Mouse (Mus musculus) limb, embryonic 11.5 days (tissue): Measurements from ENCODE around the gene Ptpn6. TPM values are rescaled to one million over a fixed set of nuclear protein-coding genes. Genes with fewer than 3 reads are reported as not detected.

Experiments used
- ATAC-seq: fragments of 200-750 bp; cut with Nextera tagmentation; 2 replicates; pipeline ENCODE4 v1.8.0; 2017; ENCODE audit warnings: low read depth; ENCODE audit not compliant: insufficient number of reproducible peaks, low FRiP score, low TSS enrichment
- DNase-seq: peaks from one replicate; pipeline ENCODE4 v3.0.0-alpha.2; 2015; ENCODE audit warnings: low spot score
- H3K27ac ChIP-seq: fragments of 300-500 bp; sonication (generic); replicated peaks from 2 replicates; pipeline ENCODE4 v1.5.1; 2014; ENCODE audit warnings: low read depth, mild to moderate bottlenecking, low read length
- H3K27me3 ChIP-seq: fragments of 300-500 bp; sonication (generic); 2 replicates; pipeline ENCODE4 v1.6.1; 2014; ENCODE audit warnings: mild to moderate bottlenecking, low read length, mixed read lengths; ENCODE audit not compliant: control insufficient read depth, insufficient read depth
- H3K36me3 ChIP-seq: fragments of 300-500 bp; sonication (generic); 2 replicates; pipeline ENCODE4 v1.6.1; 2014; ENCODE audit warnings: mild to moderate bottlenecking, low read length, moderate library complexity, mixed read lengths; ENCODE audit not compliant: control insufficient read depth, insufficient read depth
- H3K4me1 ChIP-seq: fragments of 300-500 bp; sonication (generic); 2 replicates; pipeline ENCODE4 v1.6.1; 2014; ENCODE audit warnings: low read length, mixed read lengths; ENCODE audit not compliant: control insufficient read depth, insufficient read depth
- H3K4me2 ChIP-seq: fragments of 300-500 bp; sonication (generic); 2 replicates; pipeline ENCODE4 v1.6.1; 2014; ENCODE audit warnings: low read depth, mild to moderate bottlenecking, moderate library complexity; ENCODE audit not compliant: severe bottlenecking
- H3K4me3 ChIP-seq: fragments of 300-500 bp; sonication (generic); 2 replicates; pipeline ENCODE4 v1.5.1; 2014; ENCODE audit warnings: low read depth, low read length
- H3K9ac ChIP-seq: fragments of 300-500 bp; sonication (generic); 2 replicates; pipeline ENCODE4 v1.6.1; 2014; ENCODE audit warnings: mild to moderate bottlenecking, low read length
- H3K9me3 ChIP-seq: fragments of 300-500 bp; sonication (generic); 2 replicates; pipeline ENCODE4 v1.6.1; 2016; ENCODE audit warnings: low read length; ENCODE audit not compliant: control insufficient read depth
- WGBS: fragments of 180-500 bp; shearing (Covaris S2); extraction: QIAGEN DNeasy Blood & Tissue Kit; methylation state at CpG from one replicate; pipeline ENCODE4 v1.1.7; 2014; 5-methylcytosine and 5-hydroxymethylcytosine counted together
- polyA plus RNA-seq: library from polyadenylated mRNA; unstranded; fragments of >200 nt; fragmentation: Nextera tagmentation; extraction: Ambion mirVana; gene quantifications from 2 replicates; pipeline ENCODE4 v1.2.1, GENCODE M21; 2014

The Ptpn6 gene
- polyA plus RNA-seq, 1 experiment from 2014 or later: 7.8 TPM

DNA sequence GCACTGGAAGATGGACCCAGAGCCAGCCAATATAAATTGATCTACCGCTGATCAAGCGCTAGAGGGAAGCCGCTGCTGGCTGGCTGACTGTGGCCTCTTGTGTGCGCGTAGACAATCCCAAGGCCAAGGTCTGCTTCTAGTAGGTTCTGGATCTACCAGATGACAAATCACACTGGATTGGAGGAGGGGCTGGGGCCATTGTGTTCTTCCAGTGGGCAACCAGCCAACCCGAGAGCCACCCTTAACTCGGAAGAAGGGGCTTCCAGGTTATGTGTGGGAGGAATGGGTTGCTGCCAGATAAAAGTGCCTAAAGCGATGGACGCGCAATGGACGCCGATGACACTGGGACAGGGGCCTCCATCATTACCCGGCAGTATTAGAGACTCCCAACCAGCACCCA lies 20.5 kb downstream of the Ptpn6 start:
- Histone ChIP-seq H3K27ac (no peak overlapping the region), H3K4me1 (peaks cover 3% of the 10 kb centered on the region; the same call in 1 of the 2 replicates), H3K36me3 (peaks cover 23% of the 10 kb centered on the region), H3K27me3 (no peaks in the 10 kb centered on the region), H3K9me3 (no peaks in the 10 kb centered on the region), H3K4me3 (no peak overlapping the region), H3K4me2 (no peak overlapping the region), H3K9ac (no peak overlapping the region)
- no peak for DNase-seq
- 78% methylated on average over 13 of the region's 13 CpGs for WGBS
- ATAC-seq: no peak

- no peak for ATAC-seq
These were observed 21.5 kb downstream of the Ptpn6 start for GRCm38 (mm10) chr6:124716864-124717490.

DNA sequence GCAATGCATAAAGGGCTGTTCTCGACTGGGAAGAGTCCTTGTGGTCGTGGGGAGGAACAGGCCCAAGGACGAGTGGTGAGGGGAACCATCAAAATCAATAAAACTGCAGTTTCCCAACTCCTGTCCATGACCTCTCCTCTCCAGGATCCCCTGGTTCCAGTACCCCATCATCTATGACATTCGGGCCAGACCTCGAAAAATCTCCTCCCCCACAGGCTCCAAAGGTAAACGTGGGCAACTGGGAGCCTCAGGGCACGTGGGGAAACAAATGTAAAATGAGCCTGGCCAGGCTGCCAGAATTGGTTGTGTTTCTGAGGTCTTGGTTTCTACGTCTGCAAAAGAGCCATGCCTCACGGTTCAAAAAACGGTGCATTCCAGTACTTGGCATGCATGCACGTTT lies 25.6 kb downstream of the Ptpn6 start:
- H3K27me3 ChIP-seq: no peaks in the 10 kb centered on the region
- peaks cover 27% of the 10 kb centered on the region for H3K36me3 ChIP-seq
- peak overlapping the region; percentile 84 for H3K9ac ChIP-seq
- H3K4me3 ChIP-seq: peak overlapping the region; percentile 98
- ATAC-seq: no peak
- WGBS: 14% methylated on average over 11 of the region's 11 CpGs
- H3K9me3 ChIP-seq: no peaks in the 10 kb centered on the region
- H3K4me1 ChIP-seq: peaks cover 17% of the 10 kb centered on the region
- no peak for DNase-seq
- H3K27ac ChIP-seq: no peak overlapping the region
- H3K4me2 ChIP-seq: peak overlapping the region; percentile 91

More at GRCm38 (mm10) chr6:124716864-124717490, 21.5 kb downstream of the Ptpn6 start:
- H3K4me1 ChIP-seq: peaks cover 3% of the 10 kb centered on the region; the same call in 1 of the 2 replicates
- H3K9me3 ChIP-seq: no peaks in the 10 kb centered on the region
- H3K9ac ChIP-seq: no peak overlapping the region
- 70% methylated on average over 20 of the region's 20 CpGs for WGBS
- peak; percentile 72 for DNase-seq
- H3K36me3 ChIP-seq: peaks cover 23% of the 10 kb centered on the region
- no peak overlapping the region for H3K4me3 ChIP-seq
- H3K27ac ChIP-seq: no peak overlapping the region
- H3K4me2 ChIP-seq: no peak overlapping the region
- H3K27me3 ChIP-seq: no peaks in the 10 kb centered on the region

DNA sequence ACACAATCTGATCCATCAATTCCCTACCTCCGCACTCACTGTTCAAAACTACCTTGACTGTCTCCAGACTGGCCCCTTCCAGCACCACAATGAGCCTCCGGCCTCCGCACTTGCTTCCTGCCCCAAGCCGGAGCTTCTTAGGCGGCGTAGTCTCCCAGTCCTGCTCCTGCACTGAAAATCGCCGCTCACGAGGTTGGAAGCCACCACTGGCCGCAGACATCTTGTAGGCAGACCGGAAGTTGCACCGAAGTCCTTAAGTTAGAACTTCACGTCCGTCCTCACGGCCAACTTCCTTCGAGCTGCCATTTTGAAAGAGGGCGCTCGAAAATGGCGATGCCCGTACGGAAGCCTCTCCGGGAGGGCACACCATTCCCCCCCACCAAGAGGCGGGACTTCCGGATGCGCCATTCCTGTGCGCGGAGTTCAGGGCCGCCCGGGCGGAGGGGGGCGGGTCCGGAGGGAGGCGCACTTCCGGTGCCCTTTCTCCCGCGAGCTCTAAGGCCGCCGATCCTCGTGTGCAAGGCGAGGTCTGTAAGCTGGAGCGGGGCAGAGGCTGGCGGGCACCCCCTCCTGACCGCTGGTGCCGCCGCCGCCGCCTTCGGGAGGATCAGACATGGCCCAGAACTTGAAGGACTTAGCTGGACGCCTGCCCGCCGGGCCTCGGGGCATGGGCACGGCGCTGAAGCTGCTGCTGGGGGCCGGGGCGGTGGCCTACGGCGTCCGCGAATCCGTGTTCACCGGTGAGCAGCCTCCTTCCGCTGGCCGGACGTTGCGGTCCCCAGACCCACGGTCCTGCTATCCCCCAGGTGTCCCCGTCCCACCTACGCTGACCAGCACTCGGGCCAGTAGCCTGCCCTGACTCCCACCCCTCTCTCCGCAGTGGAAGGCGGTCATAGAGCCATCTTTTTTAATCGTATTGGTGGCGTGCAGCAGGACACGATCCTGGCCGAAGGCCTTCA lies 26.4 kb downstream of the Ptpn6 start, which contains the start of the genes Emg1 and Phb2:
TSS of gene Emg1 (minus strand) at position 355 of the 959 bp plus-strand sequence.
TSS of gene Phb2 (plus strand) at position 513 of the 959 bp plus-strand sequence.
- DNase-seq: peak; percentile 99
- no peaks in the 10 kb centered on the region for H3K27me3 ChIP-seq

GRCm38 (mm10) chr6:124708289-124708889 lies 30.1 kb downstream of the Ptpn6 start:
- no peak overlapping the region for H3K4me3 ChIP-seq
- H3K27me3 ChIP-seq: no peaks in the 10 kb centered on the region
- H3K27ac ChIP-seq: no peak overlapping the region
- 97% methylated on average over 10 of the region's 10 CpGs for WGBS
- H3K4me2 ChIP-seq: no peak overlapping the region
- H3K36me3 ChIP-seq: peaks cover 20% of the 10 kb centered on the region
- no peak overlapping the region for H3K9ac ChIP-seq
- DNase-seq (no peak), ATAC-seq (no peak)
- peaks cover 16% of the 10 kb centered on the region for H3K4me1 ChIP-seq
- H3K9me3 ChIP-seq: no peaks in the 10 kb centered on the region

More for the DNA sequence above, 26.4 kb downstream of the Ptpn6 start, which contains the start of the genes Emg1 and Phb2:
- Histone ChIP-seq H3K9me3 (no peaks in the 10 kb centered on the region), H3K4me2 (peak within 1 kb of the TSS; percentile 91), H3K9ac (peak within 1 kb of the TSS; percentile 84), H3K27ac (peak within 1 kb of the TSS; percentile 73), H3K36me3 (peaks cover 22% of the 10 kb centered on the region), H3K4me1 (peaks cover 17% of the 10 kb centered on the region), H3K4me3 (peak within 1 kb of the TSS; percentile 98)
- ATAC-seq: peak; percentile 95
- under 1% methylated on average over 76 of the region's 76 CpGs for WGBS

DNA sequence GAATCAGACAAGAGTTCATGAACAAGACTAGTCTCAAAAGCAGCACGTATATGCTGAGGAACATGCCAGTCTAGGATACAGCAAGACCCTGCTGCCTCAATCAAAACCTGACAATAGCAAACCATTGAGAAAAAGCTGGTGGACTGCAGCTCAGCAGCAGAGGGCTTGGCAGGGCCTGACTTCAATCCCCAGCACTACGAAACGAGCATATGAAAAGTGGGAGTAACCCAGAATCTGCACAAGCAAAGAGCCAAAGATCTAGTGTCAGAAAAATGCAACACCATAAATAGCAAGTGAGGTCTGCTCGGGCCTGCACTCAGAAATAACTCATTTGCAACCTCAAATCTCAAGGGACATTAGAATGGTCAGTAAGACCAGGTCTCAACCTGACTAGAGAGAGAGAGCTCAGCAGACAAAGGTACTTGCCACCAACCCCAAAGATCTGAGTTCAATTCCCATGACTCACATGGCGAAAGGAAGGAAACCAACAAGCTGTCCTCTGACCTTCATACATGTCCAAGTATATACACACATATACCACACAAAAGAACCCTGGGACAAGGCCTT lies 32.4 kb downstream of the Ptpn6 start:
- H3K36me3 ChIP-seq: peaks cover 23% of the 10 kb centered on the region
- no peak overlapping the region for H3K27ac ChIP-seq
- ATAC-seq (no peak), DNase-seq (no peak)
- no peak overlapping the region for H3K4me3 ChIP-seq
- H3K4me2 ChIP-seq: no peak overlapping the region
- H3K9me3 ChIP-seq: no peaks in the 10 kb centered on the region
- H3K9ac ChIP-seq: no peak overlapping the region
- 89% methylated on average over 5 of the region's 5 CpGs for WGBS
- peaks cover 14% of the 10 kb centered on the region for H3K4me1 ChIP-seq
- no peaks in the 10 kb centered on the region for H3K27me3 ChIP-seq

DNA sequence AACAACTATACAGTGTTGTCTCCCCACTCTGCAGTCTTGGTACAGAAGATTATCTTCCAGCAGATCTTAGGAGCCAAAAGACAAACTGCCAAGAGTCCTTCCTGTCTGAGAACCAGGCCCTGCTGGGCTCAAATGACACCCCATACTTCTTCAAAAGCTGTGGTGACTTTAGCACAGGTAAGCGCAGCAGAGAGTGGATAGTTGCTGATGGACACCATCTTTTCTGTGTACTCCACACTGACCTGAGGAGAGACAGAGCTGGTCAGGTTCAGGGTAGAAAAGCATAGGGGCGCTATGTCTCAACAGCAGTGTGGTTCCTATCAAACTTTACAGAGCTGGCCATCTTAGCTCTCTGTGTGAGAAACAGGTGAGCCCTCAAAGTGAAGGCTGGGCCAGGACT lies 34.1 kb downstream of the Ptpn6 start:
- WGBS: 90% methylated on average over 2 of the region's 2 CpGs
- Histone ChIP-seq H3K9me3 (no peaks in the 10 kb centered on the region), H3K9ac (no peak overlapping the region), H3K27ac (no peak overlapping the region), H3K4me1 (peaks cover 2% of the 10 kb centered on the region; the same call in 1 of the 2 replicates), H3K4me3 (no peak overlapping the region), H3K36me3 (peaks cover 24% of the 10 kb centered on the region), H3K4me2 (no peak overlapping the region), H3K27me3 (no peaks in the 10 kb centered on the region)
- no peak for ATAC-seq
- no peak for DNase-seq

DNA sequence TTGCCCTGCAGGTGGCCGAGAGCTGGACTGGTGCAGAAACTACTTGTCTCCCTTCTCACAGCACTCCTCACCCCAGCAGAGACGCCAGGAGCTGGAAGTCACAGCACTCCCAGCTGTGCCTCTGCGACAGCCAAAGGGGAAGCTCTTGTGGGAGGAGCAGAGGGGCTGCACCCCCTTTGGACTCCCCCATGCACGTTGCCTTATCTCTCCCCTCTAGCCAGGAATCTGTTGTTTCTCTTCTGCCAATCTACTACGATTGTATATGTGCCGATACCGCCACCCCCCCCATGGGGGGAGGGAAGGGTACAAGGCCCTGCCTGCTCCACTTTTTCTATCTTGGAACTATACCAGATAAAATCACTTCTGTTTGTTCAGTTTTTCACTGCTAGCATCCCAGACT lies 34.7 kb downstream of the Ptpn6 start:
- DNase-seq (no peak), ATAC-seq (no peak)
- Histone ChIP-seq H3K36me3 (peaks cover 24% of the 10 kb centered on the region), H3K4me2 (no peak overlapping the region), H3K9me3 (no peaks in the 10 kb centered on the region), H3K27ac (no peak overlapping the region), H3K9ac (no peak overlapping the region), H3K4me1 (no peaks in the 10 kb centered on the region), H3K4me3 (no peak overlapping the region), H3K27me3 (no peaks in the 10 kb centered on the region)
- 77% methylated on average over 7 of the region's 7 CpGs for WGBS
